Mouse (Mus musculus): ENCODE measurements at regions not wholly inside any gene's neighbourhood (a gene's known extent, or its start where the extent isn't known, plus 50 kb on each side); places are given as distances from the start of the nearest gene placed in this dataset.

DNA sequence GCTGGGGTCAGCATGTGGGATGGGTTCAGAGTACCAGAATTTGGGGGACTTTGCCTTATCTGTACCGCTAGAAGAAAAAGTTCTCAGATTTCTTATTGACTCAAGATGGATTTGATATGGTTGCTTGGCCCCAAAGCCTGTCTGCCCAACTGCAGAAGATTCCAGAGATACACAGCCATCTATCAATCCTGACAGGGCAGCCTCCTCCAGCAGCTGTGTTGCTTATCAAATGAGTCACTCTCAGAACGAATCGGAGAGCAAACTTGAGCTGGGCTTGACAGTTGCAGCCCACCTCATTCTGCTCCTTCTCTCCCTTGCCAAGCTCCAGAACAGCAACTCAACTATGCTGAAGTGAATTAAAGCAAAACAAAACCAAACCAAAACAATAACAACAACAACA lies 345.9 kb downstream of the Pik3r1 start:
- DNase-seq, result no peak

DNA sequence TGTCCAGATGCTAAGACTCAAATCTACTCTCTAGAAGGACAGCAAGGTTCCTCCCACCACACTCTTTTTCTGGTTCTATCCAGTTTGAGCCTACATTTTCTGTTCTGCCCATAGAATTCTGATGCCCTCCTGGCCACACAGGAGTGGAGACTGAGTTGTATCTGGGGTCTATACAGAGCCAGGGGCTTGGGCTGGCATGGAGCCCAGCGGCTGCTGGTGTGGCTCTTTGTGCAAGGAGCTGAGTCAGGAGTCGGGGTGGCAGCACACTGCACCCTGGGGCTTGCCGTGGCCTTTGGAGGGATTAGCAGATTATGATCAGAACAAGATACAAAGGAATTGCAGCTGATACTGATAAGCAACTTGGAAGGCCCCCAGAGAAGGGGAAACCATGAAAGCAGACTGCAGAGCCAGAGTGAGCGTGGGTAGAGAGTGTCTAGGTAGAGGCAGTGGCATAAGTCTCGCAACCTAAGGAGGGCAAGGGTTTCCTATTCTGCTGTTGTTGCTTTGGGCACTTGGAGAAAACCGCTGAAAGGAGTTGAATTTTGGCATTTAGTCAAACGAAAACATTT lies 348.5 kb downstream of the Pik3r1 start:
- no peak for DNase-seq

DNA sequence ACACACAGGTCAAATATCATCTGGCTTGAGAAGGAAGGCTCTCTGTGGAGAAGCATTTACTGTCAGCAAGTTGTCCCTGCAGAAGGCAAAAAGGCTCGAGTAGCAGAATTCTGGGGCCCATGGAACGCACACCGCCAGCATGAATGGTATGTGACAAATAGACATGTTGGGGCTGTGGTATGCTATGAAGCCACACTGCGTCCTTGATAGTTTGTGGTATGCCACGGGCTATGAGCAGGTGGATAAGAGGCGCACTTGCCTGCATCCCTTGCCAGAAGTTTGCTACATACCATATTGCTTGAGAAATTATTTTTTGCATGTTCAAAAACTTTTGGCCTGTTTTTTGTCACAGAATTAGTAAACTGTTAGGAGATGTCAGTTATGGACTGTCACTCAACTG lies 349.7 kb downstream of the Pik3r1 start:
- DNase-seq, result no peak

DNA sequence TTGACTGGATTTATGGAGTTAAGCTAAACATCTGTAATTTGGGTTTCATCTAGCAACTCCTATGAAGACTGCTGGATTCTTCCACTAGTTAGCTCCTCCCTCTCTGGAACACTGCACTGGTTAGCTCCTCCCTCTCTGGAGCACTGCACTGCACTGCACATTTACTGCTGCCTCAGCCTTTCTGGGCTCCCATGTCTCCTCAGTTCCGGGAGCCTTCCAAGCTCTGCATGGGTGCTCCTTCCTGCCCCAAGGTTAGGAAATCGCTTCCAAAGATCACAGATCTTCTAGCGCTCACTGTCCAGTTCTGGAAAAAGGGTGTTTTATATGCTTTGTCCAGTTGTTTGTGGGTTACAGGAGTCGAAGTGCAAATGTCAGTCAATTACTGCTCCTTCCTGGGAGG lies 359.1 kb downstream of the Pik3r1 start:
- DNase-seq, result peak; percentile 36

DNA sequence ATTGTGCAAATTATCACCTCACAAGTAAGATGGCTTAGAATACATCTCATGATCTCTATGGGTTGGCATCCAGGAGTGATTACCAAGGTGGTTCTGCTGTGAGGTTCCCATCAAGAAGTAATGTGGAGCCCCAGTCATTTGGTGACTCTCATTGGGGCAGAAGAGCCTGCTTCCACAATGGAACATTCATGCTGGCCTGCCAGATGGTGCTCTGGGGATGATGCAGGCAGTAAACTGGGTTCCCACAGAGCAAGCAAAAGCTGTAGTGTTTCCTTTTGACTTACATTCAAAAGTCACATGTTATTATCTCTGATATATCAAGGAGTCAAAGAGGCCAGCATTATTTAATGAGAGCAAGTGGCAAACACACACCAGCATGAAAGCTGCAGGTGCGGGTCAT lies 360.4 kb downstream of the Pik3r1 start:
- DNase-seq, result peak; percentile 96

DNA sequence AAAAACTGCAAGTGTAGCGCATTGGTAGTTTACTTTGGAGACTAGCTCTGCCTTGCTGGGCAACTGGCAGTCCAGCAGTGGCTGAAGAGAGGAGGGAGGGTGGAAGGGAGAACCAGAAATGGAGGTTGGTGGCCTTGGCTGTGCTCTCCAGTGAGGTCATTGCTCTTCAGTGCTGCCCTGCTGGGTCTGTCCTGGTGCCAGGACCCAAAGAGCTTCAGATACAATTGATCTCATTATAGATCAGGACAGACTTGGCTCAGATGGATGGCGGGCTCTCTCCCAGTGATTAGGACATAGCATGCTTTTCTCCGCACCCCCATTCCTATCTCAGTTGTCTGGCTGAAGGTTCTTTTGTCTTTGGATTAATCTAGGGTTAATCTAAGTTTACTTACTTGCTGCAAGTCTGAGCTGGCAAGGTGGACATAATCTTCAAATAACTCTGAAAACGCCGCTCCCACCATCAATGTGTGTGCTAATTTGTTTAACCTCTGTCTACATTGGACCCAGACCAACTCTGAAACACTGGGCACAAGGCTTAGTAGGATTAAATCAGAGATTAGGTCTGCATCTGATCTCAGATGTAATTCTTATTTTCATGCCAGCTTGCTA lies 394.3 kb downstream of the Pik3r1 start:
- DNase-seq, result peak; percentile 21

DNA sequence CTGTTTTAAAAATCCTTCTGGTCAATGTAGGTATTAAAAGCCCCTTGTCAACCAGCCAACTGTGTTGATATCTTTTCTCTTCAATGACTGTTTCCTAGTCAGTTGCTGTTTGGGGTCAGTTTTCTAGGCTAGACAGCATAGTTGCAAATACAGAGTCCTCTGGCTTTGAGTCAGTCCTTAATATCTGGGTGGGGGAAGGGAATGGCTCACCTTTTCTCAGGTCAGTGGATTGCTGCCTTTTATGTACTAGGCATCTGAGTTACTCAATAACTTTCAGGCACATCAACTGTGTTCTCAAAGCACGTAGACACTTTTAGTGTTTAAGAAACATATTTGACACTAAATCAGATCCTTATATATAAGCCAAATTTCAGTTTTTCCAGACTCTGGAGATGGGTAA lies 396.1 kb downstream of the Pik3r1 start:
- DNase-seq, result no peak

DNA sequence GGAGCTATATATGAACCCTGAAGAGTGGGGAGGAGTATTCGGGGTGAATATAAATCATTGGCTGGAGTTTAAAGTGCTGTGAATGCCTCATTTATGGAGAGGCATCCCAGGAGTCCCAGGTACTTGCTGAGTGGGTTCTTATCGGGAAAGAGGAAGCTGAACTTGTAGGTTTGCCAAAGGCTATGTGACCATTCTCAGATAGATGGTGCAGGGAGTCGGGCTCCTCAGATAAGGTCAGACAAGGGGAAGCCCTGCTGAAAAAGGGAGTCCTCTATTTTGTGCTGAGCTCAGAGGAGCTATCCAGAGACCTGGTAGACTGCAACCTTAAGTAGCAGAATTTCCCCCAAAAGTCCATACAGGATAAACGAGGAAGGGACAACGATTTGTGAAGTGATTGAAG lies 399.8 kb downstream of the Pik3r1 start:
- no peak for DNase-seq

DNA sequence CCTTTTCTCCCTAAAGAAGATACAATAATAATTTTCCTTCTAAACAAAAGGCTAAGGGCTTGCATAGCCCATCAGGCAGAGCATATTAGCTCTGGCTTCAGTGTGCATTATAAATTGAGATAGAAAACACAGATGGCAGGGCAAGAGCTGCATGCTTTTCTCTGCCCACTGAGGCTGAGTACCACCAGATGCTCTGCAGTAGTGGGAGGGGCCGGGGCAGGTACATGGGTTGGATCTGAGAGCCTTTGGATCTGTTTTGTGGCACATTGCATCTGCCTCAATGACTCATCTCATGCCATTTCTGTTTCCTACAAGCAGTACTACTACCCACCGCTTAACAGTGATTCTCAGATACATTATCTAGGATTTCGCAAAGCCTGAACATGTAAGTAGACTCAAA lies 412.7 kb downstream of the Pik3r1 start:
- no peak for DNase-seq

DNA sequence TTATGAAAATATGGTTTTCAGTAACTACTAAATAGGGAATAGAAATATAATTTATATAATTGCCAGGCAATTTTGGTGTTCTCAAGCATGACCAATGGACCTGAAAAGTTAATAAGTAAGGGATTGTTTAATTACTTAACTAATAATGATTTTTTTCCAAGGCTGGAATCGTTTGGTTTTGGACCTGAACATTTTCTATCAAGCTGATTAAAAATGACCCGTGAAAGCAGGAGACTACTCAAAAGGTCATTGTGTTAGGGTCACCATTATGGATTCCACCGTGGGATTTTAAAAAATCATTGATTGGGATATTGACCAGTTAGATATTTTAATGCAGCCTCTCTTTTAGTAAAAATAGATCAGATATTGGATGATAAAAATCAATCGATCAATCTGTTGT lies 416.9 kb downstream of the Pik3r1 start:
- no peak for DNase-seq

DNA sequence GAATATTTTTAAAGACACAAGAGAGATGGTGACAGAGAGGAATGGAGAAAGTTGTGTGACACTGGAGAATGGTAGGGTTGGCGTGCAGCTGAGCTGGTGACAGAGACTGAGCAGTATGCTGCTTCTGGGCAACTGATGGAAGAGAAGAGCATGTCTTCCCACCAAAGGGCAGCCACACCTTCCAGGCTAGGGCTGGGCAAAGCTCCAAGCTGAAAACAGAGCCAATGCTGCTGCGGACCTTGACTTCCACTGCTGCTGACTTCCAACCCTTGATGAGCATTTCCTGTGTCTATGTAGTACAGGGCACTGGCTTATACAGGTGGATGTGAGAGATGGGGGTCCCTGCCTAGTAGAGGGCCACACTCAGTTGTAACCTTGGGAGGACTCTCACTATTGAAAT lies 418.7 kb downstream of the Pik3r1 start:
- DNase-seq, result no peak

DNA sequence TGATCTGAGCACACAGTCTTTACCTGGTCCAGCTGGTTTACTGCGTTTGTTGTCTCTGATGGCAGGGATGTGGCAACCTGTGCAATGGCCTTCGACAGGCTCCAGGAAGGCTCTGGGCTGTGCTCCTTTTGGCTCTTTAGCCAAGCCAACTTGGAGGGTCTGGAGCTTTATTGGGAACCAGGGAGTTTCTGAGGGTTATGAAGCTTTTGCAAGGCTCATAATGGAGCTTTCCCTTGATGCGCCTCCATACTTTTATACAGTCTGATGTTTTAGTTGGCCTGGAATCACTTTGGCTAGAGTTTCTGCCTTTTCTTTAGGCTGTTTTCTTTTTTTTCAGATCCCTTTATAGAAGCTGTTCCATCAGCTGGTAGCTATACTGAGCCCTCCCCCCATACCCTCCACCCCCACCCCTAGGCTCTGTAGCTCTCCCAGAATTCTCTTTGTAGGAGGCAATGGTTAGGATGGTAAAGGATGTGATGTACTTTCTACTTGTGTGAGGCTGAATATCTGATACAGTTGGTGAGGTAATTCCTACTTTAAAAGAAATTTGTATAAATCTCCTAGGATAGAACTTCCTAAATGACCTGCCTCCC lies 429.6 kb downstream of the Pik3r1 start:
- DNase-seq, result no peak

DNA sequence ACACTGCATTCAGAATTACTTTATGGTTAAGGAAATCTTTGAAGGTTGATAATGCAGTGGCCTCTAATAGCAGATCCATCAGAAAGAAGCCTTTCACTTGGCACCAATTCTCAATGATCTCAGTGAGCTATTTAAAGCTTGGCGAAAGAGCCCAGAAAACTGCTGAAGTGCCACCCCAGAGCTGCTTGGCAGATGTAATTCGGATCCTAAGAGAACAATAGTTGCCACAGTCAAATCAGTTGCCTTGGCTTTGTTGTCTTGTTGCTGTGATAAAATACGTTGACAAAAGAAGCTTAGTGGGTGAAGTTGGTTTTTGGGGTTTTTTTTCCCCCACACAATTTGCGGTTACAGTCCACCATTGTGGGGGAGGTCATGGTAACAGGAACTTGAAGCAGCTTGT lies 449.4 kb downstream of the Pik3r1 start:
- peak; percentile 76 for DNase-seq

DNA sequence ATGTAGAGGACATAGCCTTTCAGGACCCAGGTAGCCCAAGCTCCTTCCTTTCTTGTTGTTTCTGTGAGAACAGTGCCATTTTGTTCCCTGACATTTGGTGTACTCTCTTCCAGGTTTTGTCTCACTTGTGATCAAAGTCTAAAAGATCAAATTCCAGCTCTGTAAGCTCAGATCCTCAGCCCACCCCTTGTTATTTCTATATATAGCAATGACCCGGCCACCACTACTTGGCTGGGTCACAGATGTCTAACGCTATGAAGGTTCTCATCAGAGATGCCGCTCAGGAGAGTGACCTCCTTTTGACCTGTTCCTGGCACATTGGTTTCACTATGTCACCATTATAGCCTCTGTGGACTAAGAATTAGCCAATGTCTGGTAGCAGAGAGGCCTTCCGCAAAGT lies 451.7 kb downstream of the Pik3r1 start:
- no peak for DNase-seq

DNA sequence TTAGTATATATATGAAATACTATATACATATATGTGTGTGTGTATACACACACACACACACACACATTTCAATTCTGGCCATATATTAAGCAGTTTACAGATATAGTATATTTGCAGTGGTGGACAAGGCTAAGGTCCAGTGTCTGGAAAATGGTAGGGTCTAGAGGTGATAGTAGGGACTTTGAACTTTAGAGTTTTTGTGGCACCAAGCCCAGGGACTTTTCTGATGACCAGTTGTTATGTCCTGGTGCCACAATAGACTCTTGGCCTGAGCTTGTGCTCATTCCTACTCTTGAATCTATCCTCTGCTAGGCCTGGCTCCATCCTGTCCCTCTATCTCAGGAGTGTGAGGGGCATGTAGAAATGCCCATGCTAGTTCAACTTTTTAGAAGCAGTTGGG lies 454.0 kb downstream of the Pik3r1 start:
- DNase-seq, result no peak

DNA sequence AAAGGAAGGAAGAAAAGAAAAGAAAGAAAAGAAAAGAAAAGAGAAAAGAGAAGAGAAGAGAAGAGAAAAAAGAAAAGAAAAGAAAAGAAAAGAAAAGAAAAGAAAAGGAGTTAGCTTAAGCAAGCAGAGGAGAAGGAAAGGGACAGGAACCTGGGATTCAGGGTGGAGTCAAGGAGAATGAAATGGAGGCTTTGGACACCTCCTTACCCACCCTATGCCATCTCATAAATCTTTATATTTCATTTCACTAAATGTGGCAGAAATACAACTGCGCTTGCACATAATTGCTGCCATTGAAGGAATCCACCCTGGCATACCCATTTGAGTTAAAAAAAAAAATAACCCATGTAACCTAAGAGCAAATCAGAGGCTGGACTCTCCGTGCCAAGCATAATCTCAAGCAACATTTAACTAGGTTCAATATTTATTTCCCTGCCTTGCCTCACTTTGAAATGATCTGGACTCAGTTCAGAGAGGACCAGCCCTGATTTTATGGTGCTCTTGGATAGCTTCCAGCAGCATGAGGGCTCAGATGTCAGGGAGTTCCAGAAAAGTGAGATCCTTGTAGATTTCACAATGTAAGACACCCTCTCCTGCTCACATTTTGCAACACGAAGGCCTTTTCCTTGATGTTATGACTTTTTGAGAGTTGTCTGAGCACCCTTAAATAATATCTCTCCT lies 456.2 kb downstream of the Pik3r1 start:
- DNase-seq, result no peak

DNA sequence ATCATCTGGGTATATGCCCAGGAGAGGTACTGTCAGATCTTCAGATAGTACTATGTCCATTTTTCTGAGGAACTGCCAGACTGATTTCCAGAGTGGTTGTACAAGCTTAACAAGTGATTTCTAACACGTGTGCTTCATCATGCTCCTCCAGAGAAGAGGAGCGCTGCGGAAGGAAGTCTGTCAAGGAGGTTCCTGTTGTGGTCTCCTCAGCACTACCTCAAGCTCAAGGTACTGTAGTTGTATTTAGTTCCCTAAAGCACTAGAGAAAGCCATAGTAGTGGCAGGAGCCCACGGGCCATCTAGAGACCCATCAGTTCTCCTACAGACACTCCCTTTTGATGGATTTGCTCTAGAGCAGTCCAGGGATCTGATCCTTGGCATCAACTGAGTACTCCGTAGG lies 459.3 kb downstream of the Pik3r1 start:
- DNase-seq, result no peak

DNA sequence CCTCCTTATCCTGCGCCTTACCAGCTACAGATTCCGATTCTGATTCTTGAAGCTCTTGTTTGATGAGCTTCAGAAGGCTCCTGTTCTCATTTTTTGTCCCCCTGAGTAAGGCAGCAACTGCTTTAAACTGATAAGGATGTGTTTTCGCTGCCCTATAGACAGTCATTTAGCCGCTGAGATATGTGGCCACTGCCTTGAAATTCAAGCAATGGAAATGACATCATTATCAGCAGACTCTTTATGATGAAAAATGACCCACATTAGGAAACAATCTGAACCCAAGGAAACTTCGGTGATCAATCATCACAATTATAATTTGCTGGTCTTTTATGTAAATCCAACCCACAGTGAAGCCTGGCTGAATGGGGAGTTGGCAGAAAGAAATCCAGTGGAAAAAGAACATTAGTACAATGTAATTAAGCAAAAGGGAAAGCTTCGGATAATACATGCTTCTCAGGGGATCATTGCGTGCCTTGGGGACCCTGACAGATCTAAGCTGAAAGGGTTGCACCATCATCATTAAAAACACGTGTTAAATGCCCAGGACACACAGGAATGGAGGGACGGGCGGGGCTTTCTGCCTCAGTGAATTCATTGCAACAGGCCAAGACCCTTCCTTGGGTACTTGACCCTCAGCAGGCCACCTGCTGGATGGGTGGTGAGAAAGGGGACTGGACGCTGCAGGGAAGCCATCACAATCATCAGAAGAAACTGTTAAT lies 462.2 kb downstream of the Pik3r1 start:
- DNase-seq, result no peak

DNA sequence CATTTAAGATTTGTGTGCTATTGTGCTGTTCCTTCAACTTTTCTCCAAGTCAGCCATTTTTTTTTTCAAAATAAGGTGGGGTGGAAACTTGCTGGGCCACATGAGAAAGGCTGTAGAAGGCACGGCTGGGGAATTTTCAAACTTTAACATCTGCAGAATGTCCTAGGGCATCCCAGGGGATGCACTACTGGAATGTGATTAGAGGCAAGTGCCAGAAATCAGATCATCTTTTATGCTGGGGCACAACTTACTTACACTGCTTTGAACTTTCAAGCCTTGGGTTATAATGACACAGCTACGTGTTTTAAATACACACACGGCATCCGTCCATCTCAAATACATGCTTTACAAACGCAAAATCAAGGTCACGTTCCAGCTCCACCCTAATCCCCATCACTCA lies 463.0 kb downstream of the Pik3r1 start:
- DNase-seq, result no peak

DNA sequence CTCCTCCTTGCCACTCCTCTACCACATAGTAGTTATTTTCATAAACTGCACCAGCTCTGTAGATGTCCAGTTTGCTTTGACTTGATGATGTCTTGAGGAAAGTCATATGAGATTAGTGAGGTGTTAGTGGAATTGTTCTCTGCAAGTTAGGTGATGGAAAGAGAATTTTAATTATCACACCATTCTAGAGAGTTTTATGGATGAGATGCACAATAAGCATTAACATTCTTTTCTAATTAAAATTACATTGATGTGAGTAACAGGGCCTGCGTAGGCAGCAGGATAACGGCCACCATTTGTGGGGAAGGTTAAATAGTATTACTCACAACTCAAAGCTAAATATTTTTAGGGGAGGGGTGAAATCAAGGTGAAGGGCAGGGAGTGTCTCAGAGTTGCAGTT lies 466.7 kb downstream of the Pik3r1 start:
- no peak for DNase-seq

DNA sequence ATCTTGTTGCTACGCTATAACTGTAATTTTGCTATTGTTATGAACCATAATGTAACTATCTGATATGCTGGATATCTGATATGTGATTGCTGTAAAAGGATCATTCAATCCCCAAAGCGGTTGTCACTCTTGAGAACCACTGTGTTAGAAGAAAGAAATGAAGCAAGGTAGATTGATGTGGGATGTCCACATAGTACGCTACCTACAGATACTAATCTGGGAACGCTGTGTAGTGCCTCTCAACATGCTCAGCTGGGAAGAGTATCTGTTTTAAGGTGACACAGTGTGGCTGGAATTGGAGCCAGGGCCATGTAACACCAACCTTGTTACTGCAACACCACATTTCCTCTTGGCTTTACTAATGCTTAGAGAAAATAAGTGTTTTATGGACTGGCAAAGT lies 456.2 kb upstream of the Slc30a5 start:
- DNase-seq, result no peak

DNA sequence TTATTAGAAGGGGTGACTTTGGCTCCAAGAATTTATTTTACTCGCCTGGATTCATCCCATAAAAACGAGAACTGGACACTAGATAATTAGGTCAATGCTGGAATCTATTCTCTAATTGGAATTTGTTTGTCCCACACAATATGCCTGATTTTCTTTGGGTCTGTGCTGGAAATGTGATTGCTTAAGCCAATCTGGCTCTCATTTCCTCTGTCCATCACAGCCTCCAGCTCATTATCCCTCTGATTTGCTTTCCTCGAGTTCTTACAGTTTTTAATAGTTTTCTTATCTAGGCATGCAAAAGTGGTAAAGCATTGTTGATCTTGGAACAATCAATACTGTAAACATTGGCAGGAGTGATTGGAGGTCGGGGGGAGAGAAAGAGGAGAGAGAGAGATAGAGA lies 453.9 kb upstream of the Slc30a5 start:
- no peak for DNase-seq

DNA sequence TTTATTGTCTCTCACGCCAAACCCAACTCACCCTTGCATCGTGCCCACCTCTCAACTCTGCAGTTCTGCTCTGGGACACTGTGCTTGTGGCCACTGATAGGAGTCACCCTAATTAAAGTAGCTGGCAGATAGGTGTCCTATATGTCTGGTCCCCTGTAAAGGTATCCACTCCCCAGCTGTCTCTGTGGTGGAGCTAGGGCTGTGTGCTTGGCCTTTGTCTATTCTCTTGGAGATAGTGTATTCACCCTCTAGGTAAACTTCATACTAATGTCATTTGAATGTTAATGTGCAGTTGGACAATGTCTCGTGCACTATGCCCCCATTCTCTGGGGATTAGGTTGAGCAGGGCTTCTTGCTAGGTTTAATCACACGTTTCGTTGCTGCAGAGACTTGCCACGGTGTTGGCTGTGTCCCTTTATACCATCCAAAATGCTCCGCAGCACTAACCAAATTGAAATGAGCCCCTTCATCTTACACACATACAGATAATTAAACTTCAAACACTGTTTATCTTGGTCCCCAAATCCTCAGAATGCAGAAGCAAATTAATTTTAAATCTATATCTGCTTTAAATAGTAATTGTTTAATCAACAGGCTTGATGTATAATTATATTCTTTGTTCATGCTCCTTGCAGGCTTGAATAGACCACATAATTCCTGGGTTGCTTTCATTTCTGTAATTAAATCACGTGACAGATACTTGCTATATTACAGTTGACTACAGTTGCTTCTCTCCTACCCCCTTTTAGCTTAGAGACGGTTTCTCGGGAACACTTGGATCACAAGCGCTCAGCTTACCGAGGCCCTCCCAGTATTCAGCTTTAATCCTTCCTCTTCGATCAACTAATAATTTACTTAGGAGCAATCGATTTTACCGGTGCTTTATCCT lies 453.0 kb upstream of the Slc30a5 start:
- no peak for DNase-seq

All from cerebellum, adult 9-10 months (tissue).